ENCODE assay signal across 23 mouse cellular contexts in genomic region chr5:50916341-50916740, GRCm38 (mm10).
DNase-seq lines count a peak whose midpoint lies in the region; ATAC-seq and TF ChIP-seq lines count a peak whose summit lies in the region.
"Had no signal": no experiment of that assay in that cellular context is flagged by ENCODE, and none has a peak within 500 bp of the region (broad histone marks: within the 10 kb centered on the region; RNA-seq: fewer than 3 reads in every experiment).

No protein-coding gene starts in this region.

- no peak overlapping the region for H3K9ac ChIP-seq in forebrain, embryonic 12.5 days
- H3K9ac ChIP-seq in forebrain, embryonic 15.5 days (replicated peaks), result no peak overlapping the region
- H3K9ac ChIP-seq in intestine, postnatal 0 days (ENCODE audit: low read depth, low read length), result no peak overlapping the region
- H3K9ac ChIP-seq: embryonic facial prominence, embryonic 12.5 days; embryonic facial prominence, embryonic 15.5 days; heart, embryonic 13.5 days; hindbrain, embryonic 12.5 days; hindbrain, embryonic 15.5 days had no signal

- 68% methylated on average over 5 of the region's 5 CpGs for WGBS in forebrain, embryonic 12.5 days
- 65% methylated on average over 5 of the region's 5 CpGs for WGBS in forebrain, embryonic 15.5 days
- 45% methylated on average over 5 of the region's 5 CpGs for whole genome bisulfite sequencing in intestine, postnatal 0 days

- H3K9me3 ChIP-seq in forebrain, embryonic 12.5 days, result no peaks in the 10 kb centered on the region
- no peaks in the 10 kb centered on the region for H3K9me3 ChIP-seq in forebrain, embryonic 15.5 days
- no peaks in the 10 kb centered on the region for H3K9me3 ChIP-seq in intestine, postnatal 0 days (ENCODE audit: control insufficient read depth)
- H3K9me3 ChIP-seq: embryonic facial prominence, embryonic 12.5 days; embryonic facial prominence, embryonic 15.5 days; heart, embryonic 10.5 days; heart, embryonic 13.5 days; hindbrain, embryonic 12.5 days; hindbrain, embryonic 15.5 days had no signal

- no peak overlapping the region for H3K4me3 ChIP-seq in forebrain, embryonic 12.5 days (replicated peaks)
- no peak overlapping the region for H3K4me3 ChIP-seq in forebrain, embryonic 15.5 days
- no peak overlapping the region for H3K4me3 ChIP-seq in intestine, postnatal 0 days (ENCODE audit: low read depth, low read length)
- H3K4me3 ChIP-seq: embryonic facial prominence, embryonic 12.5 days; embryonic facial prominence, embryonic 15.5 days; heart, adult 2 months; heart, embryonic 10.5 days; heart, embryonic 13.5 days; hindbrain, embryonic 12.5 days; hindbrain, embryonic 15.5 days had no signal

- no peaks in the 10 kb centered on the region for H3K27me3 ChIP-seq in forebrain, embryonic 12.5 days
- no peaks in the 10 kb centered on the region for H3K27me3 ChIP-seq in forebrain, embryonic 15.5 days
- H3K27me3 ChIP-seq in intestine, postnatal 0 days (replicated peaks; ENCODE audit: control insufficient read depth, insufficient read depth, low read length), result no peaks in the 10 kb centered on the region
- H3K27me3 ChIP-seq: embryonic facial prominence, embryonic 12.5 days; embryonic facial prominence, embryonic 15.5 days; heart, embryonic 13.5 days; hindbrain, embryonic 12.5 days; hindbrain, embryonic 15.5 days had no signal

- no peaks in the 10 kb centered on the region for H3K36me3 ChIP-seq in forebrain, embryonic 12.5 days (replicated peaks)
- H3K36me3 ChIP-seq in forebrain, embryonic 15.5 days, result no peaks in the 10 kb centered on the region
- no peaks in the 10 kb centered on the region for H3K36me3 ChIP-seq in intestine, postnatal 0 days (ENCODE audit: control insufficient read depth, insufficient read depth)
- H3K36me3 ChIP-seq: embryonic facial prominence, embryonic 12.5 days; embryonic facial prominence, embryonic 15.5 days; heart, embryonic 10.5 days; heart, embryonic 13.5 days; hindbrain, embryonic 12.5 days; hindbrain, embryonic 15.5 days had no signal

- H3K4me1 ChIP-seq in forebrain, embryonic 12.5 days, result no peaks in the 10 kb centered on the region
- 0 out of 2 replicates have a peak, but pooled peaks cover 4% of the 10 kb centered on the region for H3K4me1 ChIP-seq in forebrain, embryonic 15.5 days
- H3K4me1 ChIP-seq in intestine, postnatal 0 days (replicated peaks; ENCODE audit: control insufficient read depth, insufficient read depth, low read length), result no peaks in the 10 kb centered on the region
- H3K4me1 ChIP-seq: embryonic facial prominence, embryonic 12.5 days; embryonic facial prominence, embryonic 15.5 days; heart, embryonic 10.5 days; heart, embryonic 13.5 days; hindbrain, embryonic 12.5 days; hindbrain, embryonic 15.5 days had no signal

- no peak overlapping the region for H3K27ac ChIP-seq in forebrain, embryonic 12.5 days
- H3K27ac ChIP-seq in forebrain, embryonic 15.5 days (replicated peaks), result no peak overlapping the region
- no peak overlapping the region for H3K27ac ChIP-seq in intestine, postnatal 0 days (ENCODE audit: low read depth, low read length)
- H3K27ac ChIP-seq: embryonic facial prominence, embryonic 12.5 days; embryonic facial prominence, embryonic 15.5 days; heart, adult 2 months; heart, embryonic 10.5 days; heart, embryonic 13.5 days; hindbrain, embryonic 12.5 days; hindbrain, embryonic 15.5 days had no signal

- H3K4me2 ChIP-seq in forebrain, embryonic 12.5 days, result no peak overlapping the region
- H3K4me2 ChIP-seq in forebrain, embryonic 15.5 days (replicated peaks), result no peak overlapping the region
- peak overlapping the region; percentile 0 for H3K4me2 ChIP-seq in intestine, postnatal 0 days (replicated peaks; ENCODE audit: low read depth)
- H3K4me2 ChIP-seq: embryonic facial prominence, embryonic 12.5 days; embryonic facial prominence, embryonic 15.5 days; heart, embryonic 13.5 days; hindbrain, embryonic 12.5 days; hindbrain, embryonic 15.5 days had no signal

- peak; percentile 2 for DNase-seq in retina, embryonic 14.5 days (ENCODE audit: low spot score)
- no peak for DNase-seq in retina, postnatal 1 day
- DNase-seq in frontal cortex, postnatal 36 days (ENCODE audit: low spot score in 2 of 2), result no peak
- DNase-seq: adrenal gland, adult 8-10 months; adrenal gland, postnatal 25 days; cerebellum, adult 18-20 months; cerebellum, adult 9-10 months; cerebellum, postnatal 14 days; gastrocnemius, postnatal 36 days; heart, adult 2 months; heart, postnatal 14 days; kidney, adult 11 months; kidney, adult 9 months had no signal

- no peak for TF ChIP-seq CTCF in intestine, postnatal 0 days (IDR thresholded peaks at IDR 0.05; ENCODE audit: low read depth)

- ATAC-seq in forebrain, embryonic 12.5 days (ENCODE audit: low FRiP score), result peak; percentile 41; the same call in 1 of the 2 replicates
- ATAC-seq in forebrain, embryonic 15.5 days (replicated peaks), result no peak
- peak; percentile 69 for ATAC-seq in intestine, postnatal 0 days
- ATAC-seq: activated CD4-positive, CD25-positive, alpha-beta regulatory T cell, adult 4 months had no signal
